Mouse (Mus musculus): ENCODE results near the gene Tcf3.
A peak's percentile ranks its signal among the peaks of the same experiment; 100 is the strongest.

GRCm38 (mm10) chr10:80403044-80403692, 30.3 kb downstream of the Tcf3 start:
- TF ChIP-seq CTCF (conservative IDR thresholded peaks at IDR 0.05 in 1 of 2, IDR thresholded peaks at IDR 0.05 in 1 of 2; ENCODE audit: low read depth in 2 of 2, low read length in 2 of 2) (peak; percentile 62), GABPA (IDR thresholded peaks at IDR 0.05; ENCODE audit: insufficient replicate concordance, low read depth, low read length) (no peak)

Data from CH12.LX (cell line).